Mouse (Mus musculus) small intestine, adult 2 months (tissue): ENCODE measurements around the gene Nek4. TPM values are rescaled to one million over a fixed set of nuclear protein-coding genes. Genes with fewer than 3 reads are reported as not detected.

Experiments
- H3K27ac ChIP-seq: fragments of 200-500 bp; 2 replicates; pipeline ENCODE4 v1.5.1; 2012; ENCODE audit warnings: low read depth, low read length, control low read depth, inconsistent platforms; ENCODE audit not compliant: insufficient read depth
- H3K27me3 ChIP-seq: fragments of 200-500 bp; 2 replicates; pipeline ENCODE4 v1.6.1; 2012; ENCODE audit warnings: mild to moderate bottlenecking, moderate library complexity, low read length, inconsistent platforms; ENCODE audit not compliant: control insufficient read depth, insufficient read depth
- H3K36me3 ChIP-seq: fragments of 200-500 bp; 2 replicates; pipeline ENCODE4 v1.6.1; 2012; ENCODE audit warnings: mild to moderate bottlenecking, low read length, control low read depth, inconsistent platforms; ENCODE audit not compliant: control insufficient read depth, insufficient read depth
- H3K4me1 ChIP-seq: fragments of 200-500 bp; 2 replicates; pipeline ENCODE4 v1.6.1; 2012; ENCODE audit warnings: low read length, inconsistent platforms, mixed read lengths; ENCODE audit not compliant: control insufficient read depth, insufficient read depth, insufficient read length
- H3K4me3 ChIP-seq: fragments of 200-500 bp; 2 replicates; pipeline ENCODE4 v1.5.1; 2012; ENCODE audit warnings: low read depth, mild to moderate bottlenecking, control low read depth, inconsistent platforms, low read length, moderate library complexity
- CTCF ChIP-seq: fragments of 200-500 bp; IDR thresholded peaks from 2 replicates; pipeline ENCODE4 v1.5.1; 2012; ENCODE audit warnings: low read depth, mild to moderate bottlenecking, control low read depth, inconsistent platforms, low read length, moderate library complexity, mixed read lengths; ENCODE audit not compliant: insufficient replicate concordance, insufficient read length; ENCODE audit errors: extremely low read depth
- POLR2A ChIP-seq: fragments of 200-500 bp; IDR thresholded peaks from 2 replicates; pipeline ENCODE4 v1.6.1; 2012; ENCODE audit warnings: low read depth, mild to moderate bottlenecking, control low read depth, inconsistent platforms, low read length, moderate library complexity
- WGBS: fragments of 180-500 bp; shearing (Covaris S2); methylation state at CpG from one replicate; pipeline ENCODE4 v1.1.7; 2018; 5-methylcytosine and 5-hydroxymethylcytosine counted together
- polyA plus RNA-seq: library from polyadenylated mRNA; depleted of rRNA; stranded (reverse); fragments of >200 nt; gene quantifications from 2 replicates; pipeline ENCODE4 v1.2.3, GENCODE M21; 2012; rRNA removed

The Nek4 gene
- 0.63 and 1.3 TPM in 2 replicates for polyA plus RNA-seq

DNA sequence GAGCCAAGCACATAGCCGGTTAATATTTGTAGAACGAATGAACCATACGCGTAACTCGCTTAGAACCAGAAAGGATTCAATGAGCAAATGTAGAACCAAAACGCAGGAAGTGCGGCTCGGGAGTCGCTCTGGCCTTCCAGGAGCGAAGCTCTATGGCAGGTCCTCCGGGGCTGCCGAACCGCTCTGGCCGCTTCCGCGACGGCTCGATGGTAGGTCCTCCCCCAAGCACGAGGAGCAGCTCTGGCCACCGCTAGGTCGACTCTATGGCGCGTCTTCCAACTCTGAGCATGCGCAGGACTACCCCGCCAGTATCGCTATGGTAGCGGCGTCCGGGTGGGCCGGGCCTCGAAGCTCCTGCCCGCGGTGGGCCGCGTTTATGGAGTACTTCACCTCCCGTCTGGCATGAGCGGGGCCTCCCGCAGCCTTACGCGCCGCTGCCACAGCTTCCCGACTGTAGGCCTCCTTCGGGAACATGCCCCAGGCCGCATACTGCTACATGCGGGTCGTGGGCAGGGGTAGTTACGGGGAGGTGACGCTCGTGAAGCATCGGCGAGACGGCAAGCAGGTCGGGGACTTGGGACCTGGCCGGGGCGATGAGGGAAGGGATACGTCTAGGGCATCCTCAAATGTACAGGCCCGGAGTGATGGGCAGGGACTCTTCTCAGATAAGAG, at the start of gene Nek4:
Gene Nek4 (plus strand): TSS at position 224 of the 672 bp plus-strand sequence.
- Histone ChIP-seq H3K27me3 (no peaks in the 10 kb centered on the region; the same call in 1 of the 2 replicates), H3K4me3 (peak within 1 kb of the TSS; percentile 93), H3K36me3 (no peaks in the 10 kb centered on the region), H3K27ac (no peak within 1 kb of the TSS; the same call in 1 of the 2 replicates), H3K4me1 (peaks cover 5% of the 10 kb centered on the region; the same call in 1 of the 2 replicates)
- WGBS, result under 1% methylated on average over 57 of the region's 57 CpGs
- peak; percentile 21; the same call in 1 of the 2 replicates for TF ChIP-seq POLR2A
- TF ChIP-seq CTCF, result no peak

DNA sequence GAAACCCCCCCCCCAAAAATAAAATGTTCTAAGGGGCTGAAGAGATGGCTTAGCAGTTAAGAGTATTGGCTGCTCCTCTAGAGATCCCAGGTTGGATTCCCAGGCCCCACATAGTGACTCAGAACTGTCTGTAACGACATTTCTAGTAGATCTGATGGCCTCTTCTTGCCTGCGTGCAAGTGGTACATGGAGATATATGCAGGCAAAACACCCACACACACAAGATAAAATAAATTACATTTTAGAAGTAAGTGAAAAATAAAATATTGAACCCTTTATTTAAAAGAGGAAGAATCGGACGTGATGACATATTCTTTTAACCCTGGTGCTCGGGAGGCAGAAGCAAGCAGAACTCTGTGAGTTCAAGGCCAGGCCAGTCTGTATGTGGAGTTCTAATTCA, 48.5 kb upstream of the Nek4 start:
- H3K4me1 ChIP-seq, result no peaks in the 10 kb centered on the region

DNA sequence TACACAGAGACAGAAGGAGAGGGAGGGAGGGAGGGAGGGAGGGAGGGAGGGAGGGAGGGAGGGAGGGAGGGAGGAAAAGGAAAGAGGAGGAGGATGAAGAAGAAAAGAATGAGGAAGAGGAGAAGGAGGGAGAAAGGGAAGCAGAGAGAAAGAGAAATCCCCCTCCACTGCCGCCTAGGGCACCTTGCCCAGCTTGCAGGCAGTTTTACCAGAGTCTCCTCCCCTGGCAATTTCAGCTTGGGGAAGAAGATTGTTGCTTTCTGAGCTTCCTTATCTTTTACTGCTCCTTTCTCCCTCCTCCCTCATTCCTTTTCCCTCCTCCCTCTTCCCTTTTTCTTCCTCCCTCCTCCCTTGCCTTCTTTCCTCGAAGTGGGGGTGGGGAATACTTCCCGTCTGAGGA, 48.1 kb upstream of the Nek4 start:
- WGBS, result 41% methylated on average over 3 of the region's 3 CpGs
- Histone ChIP-seq H3K4me1 (no peaks in the 10 kb centered on the region), H3K36me3 (no peaks in the 10 kb centered on the region), H3K27me3 (no peaks in the 10 kb centered on the region), H3K27ac (no peak overlapping the region), H3K4me3 (no peak overlapping the region)
- TF ChIP-seq CTCF, result no peak
- no peak for TF ChIP-seq POLR2A

More for the DNA sequence above, 48.5 kb upstream of the Nek4 start:
- no peak for TF ChIP-seq POLR2A
- TF ChIP-seq CTCF, result no peak
- no peak overlapping the region for H3K4me3 ChIP-seq
- 82% methylated on average over 5 of the region's 5 CpGs for WGBS
- H3K36me3 ChIP-seq, result no peaks in the 10 kb centered on the region
- H3K27ac ChIP-seq, result no peak overlapping the region
- no peaks in the 10 kb centered on the region for H3K27me3 ChIP-seq

DNA sequence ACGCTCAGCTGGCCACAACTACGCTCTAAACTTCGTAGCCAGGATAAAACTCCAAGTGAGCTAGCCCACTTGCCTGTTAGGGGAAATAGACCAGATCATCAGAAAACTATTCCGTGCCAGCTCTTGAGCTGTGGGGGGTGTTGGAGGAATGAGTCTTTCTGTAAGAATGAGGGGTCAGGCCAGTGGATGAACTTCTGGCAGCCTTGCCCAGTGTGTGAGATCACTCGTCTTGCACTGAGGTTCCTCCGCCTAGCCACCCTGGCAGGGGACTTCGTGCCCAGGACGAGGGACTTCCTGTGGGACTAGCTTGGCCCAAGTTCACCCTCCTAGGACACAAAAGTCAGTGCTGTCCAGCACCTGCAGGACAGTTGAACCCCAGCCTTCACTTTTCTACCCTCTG, 46.9 kb upstream of the Nek4 start:
- Histone ChIP-seq H3K27ac (no peak overlapping the region), H3K36me3 (no peaks in the 10 kb centered on the region)
- TF ChIP-seq POLR2A (no peak), CTCF (no peak)

DNA sequence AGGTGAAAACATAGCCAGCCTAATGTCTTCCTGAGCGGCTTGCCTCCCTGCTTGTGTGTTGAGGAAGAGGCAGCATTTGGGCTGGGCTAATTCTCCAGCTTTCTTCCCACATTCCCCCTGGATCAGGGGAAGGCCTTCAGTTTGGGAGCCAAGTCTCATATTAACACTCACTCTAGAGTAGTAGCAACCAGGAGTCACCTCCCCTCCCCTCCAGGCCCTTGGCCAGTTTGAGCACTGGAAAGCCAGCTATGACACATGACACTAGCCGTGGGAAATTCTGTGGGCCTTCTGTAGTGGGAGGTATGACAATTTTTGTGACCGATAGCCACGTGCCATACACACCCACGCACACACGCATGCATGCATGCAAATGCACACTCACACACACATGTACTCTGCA, 45.2 kb upstream of the Nek4 start:
- TF ChIP-seq CTCF (no peak), POLR2A (no peak)
- H3K27ac ChIP-seq, result no peak overlapping the region
- no peak overlapping the region for H3K4me3 ChIP-seq
- no peaks in the 10 kb centered on the region for H3K4me1 ChIP-seq
- H3K36me3 ChIP-seq, result no peaks in the 10 kb centered on the region
- WGBS, result 90% methylated on average over 6 of the region's 6 CpGs
- no peaks in the 10 kb centered on the region for H3K27me3 ChIP-seq

More for the DNA sequence above, 46.9 kb upstream of the Nek4 start:
- Histone ChIP-seq H3K27me3 (no peaks in the 10 kb centered on the region), H3K4me1 (no peaks in the 10 kb centered on the region), H3K4me3 (no peak overlapping the region)
- 81% methylated on average over 8 of the region's 8 CpGs for WGBS

DNA sequence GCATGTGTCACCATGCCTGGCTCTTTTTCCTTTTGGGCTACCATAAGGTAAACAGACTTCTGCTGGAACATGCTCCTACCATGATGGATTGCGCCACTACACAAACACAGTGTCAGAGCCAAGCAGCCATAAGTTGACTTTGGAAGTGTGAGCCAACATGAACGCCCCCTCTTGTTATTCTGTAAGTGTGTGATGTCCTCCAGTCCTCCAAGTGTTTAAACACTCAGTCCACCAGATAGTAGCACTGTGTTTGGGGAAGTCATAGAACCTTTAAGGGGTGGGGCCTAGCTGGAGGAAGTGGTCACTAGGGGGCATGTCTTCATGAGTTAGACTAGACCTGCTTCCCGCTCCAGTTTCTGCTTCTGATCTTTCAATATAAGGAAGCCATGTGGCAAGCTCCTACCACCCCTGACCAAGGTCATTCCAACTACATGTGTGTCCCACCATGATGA, 43.3 kb upstream of the Nek4 start:
- Histone ChIP-seq H3K4me1 (no peaks in the 10 kb centered on the region), H3K27ac (peak overlapping the region; percentile 8; the same call in 1 of the 2 replicates), H3K36me3 (no peaks in the 10 kb centered on the region), H3K4me3 (no peak overlapping the region), H3K27me3 (no peaks in the 10 kb centered on the region)
- TF ChIP-seq CTCF, result no peak
- no peak for TF ChIP-seq POLR2A
- WGBS, result 49% methylated on average over 3 of the region's 3 CpGs

DNA sequence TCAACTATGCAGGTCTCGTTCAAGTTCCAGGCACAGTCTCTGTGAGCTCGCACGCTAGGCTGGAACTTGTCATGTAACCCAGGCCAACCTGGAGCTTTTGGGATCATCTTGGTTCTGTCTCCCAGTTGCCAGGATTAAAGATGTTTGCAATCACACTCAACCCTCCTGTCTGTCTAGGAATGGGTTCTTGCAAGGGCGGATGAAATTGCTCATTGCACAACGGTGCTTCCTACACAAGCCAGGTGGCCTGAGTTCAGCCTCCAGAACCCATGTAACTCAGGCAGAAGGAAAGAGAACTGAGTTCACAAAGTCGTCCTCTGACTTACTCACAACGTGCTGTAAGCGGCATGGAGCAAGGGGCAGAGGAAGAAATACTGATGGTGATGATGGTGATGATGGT, 40.0 kb upstream of the Nek4 start:
- TF ChIP-seq POLR2A (no peak), CTCF (no peak)

More for the DNA sequence above, 40.0 kb upstream of the Nek4 start:
- no peak overlapping the region for H3K4me3 ChIP-seq
- no peaks in the 10 kb centered on the region for H3K36me3 ChIP-seq
- no peaks in the 10 kb centered on the region for H3K4me1 ChIP-seq
- no peak overlapping the region for H3K27ac ChIP-seq
- H3K27me3 ChIP-seq, result no peaks in the 10 kb centered on the region
- 84% methylated on average over 8 of the region's 8 CpGs for WGBS
